Mouse (Mus musculus): Measurements from ENCODE around the gene Mars. TPM values are rescaled to one million over a fixed set of nuclear protein-coding genes. Genes with fewer than 3 reads are reported as not detected.

Mars gene
- polyA plus RNA-seq, 1 experiment: 35.4 TPM

DNA sequence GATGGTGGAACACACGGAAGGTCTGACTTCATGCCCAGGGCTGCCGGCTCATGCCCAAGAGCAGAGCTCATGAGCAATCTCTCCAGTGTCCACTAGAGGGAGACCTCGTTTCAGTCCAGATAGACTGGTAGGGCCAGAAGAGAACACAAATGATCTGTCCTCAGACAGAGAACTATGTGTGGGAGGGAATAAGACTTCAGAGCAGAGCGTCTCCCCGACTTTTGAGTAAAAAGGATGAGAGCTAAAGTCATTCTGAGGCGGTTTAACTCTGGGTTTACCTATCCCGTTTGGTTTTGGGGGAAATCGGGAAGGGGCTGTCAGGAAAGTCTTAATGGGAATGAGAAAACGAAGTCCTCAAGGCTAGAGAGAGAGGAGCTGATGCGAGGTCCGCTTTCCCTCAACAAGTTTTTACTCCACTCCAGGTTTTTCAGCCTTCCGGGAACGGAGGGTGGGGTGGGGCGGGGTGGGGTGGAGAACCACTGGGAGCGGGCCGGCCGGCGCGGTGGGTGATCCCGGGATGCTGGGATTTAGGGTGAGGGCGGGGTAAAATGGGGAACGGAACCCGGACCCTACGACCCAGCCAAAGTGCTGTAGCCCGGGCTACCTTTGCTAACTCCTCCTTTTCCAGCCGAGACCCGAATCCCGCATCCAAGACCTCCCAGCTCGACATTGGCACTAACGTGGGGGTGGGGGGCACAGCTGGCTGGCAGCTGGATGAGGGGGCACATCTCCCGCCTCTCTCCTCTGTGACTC, 27.5 kb upstream of the Mars start:
- WGBS: under 1% methylated on average over 31 of the region's 31 CpGs
- DNase-seq: peak; percentile 72
- H3K4me3 ChIP-seq (replicated peaks; ENCODE audit: extremely low read depth, low read depth, low read length): peak overlapping the region; percentile 59
- no peak for TF ChIP-seq POLR2A (IDR thresholded peaks at IDR 0.05; ENCODE audit: borderline replicate concordance, extremely low read depth, low read depth, low read length)
- peak; percentile 83 for TF ChIP-seq CTCF (IDR thresholded peaks at IDR 0.05; ENCODE audit: insufficient read depth, low read length)
- peaks cover 2% of the 10 kb centered on the region; the same call in 1 of the 2 replicates for H3K4me1 ChIP-seq (ENCODE audit: control insufficient read depth, insufficient read depth, low read length)

DNA sequence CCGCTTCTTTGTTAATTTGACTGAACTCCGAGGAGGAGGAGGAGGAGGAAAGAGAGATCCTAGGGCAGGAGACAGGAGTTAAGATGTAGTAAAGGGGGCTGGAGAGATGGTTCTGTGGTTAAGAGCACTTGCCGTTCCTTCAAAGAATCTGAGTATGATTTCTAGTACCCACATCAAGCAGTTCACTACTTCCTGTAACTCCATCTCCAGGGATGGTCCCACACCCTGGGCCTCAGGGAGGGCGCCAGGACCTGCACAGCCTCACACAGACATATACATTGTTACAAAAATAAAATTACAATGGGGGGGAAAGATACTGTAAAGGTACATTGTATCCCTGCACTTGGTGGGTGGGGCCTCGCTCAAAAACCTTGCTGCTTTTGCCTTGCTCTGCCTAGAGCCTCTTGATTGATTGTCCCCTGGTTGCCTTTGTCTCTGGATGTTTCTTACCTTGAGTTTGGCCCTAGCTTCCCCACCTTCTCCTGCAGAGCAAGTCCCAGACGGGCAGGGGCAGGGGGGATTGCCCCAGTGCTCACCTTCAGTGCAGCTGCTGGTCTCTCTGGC, 26.0 kb upstream of the Mars start:
- no peak overlapping the region for H3K4me3 ChIP-seq (replicated peaks; ENCODE audit: extremely low read depth, low read depth, low read length)
- no peak for DNase-seq
- H3K4me1 ChIP-seq (ENCODE audit: control insufficient read depth, insufficient read depth, low read length): peaks cover 2% of the 10 kb centered on the region; the same call in 1 of the 2 replicates
- TF ChIP-seq POLR2A (IDR thresholded peaks at IDR 0.05; ENCODE audit: borderline replicate concordance, extremely low read depth, low read depth, low read length) (no peak), CTCF (IDR thresholded peaks at IDR 0.05; ENCODE audit: insufficient read depth, low read length) (no peak)
- WGBS: 71% methylated on average over 6 of the region's 6 CpGs

DNA sequence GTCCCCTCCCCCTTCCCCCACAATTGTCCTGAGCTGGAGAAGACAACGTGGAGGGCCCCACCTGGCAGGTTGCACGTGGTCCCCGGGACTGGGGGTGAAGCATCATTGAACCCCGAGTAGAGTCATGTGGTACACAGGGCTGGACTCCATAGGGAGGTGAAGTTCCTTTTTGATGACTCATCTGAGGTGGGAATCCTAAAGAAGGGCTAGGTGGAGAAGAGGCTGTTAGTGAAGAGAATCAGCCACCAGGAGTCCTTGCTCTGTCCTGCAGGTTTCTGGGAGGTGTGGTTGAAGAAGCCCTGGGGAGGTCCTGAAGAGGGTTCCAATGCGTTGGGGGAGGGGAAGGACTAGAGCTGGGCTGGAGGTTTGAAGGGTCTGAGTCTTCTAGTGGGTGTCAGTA, 25.4 kb upstream of the Mars start:
- TF ChIP-seq CTCF (IDR thresholded peaks at IDR 0.05; ENCODE audit: insufficient read depth, low read length) (no peak), POLR2A (IDR thresholded peaks at IDR 0.05; ENCODE audit: borderline replicate concordance, extremely low read depth, low read depth, low read length) (no peak)
- no peaks in the 10 kb centered on the region; the same call in 1 of the 2 replicates for H3K4me1 ChIP-seq (ENCODE audit: control insufficient read depth, insufficient read depth, low read length)
- 47% methylated on average over 5 of the region's 5 CpGs for WGBS
- no peak for DNase-seq
- H3K4me3 ChIP-seq (replicated peaks; ENCODE audit: extremely low read depth, low read depth, low read length): no peak overlapping the region

DNA sequence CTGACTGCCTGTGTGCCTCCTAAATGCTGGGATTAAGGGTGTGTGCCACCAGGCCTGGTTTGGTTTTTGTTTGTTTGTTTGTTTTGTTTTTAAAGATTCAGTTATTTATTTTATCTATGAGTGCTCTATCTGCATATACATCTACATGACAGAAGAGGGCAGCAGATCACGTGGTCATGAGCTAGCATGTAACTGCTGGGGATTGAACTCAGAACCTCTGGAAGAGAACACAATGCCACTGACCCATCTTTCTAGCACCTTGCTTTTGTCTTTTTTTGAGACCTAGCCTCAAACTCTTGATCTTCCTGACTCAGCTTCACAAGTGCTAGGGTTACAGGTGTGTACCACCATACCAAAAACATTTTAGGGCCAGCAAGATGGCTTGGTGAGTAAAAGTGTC, 23.7 kb upstream of the Mars start:
- H3K4me3 ChIP-seq (replicated peaks; ENCODE audit: extremely low read depth, low read depth, low read length): no peak overlapping the region
- no peak for TF ChIP-seq POLR2A (IDR thresholded peaks at IDR 0.05; ENCODE audit: borderline replicate concordance, extremely low read depth, low read depth, low read length)
- no peak for TF ChIP-seq CTCF (IDR thresholded peaks at IDR 0.05; ENCODE audit: insufficient read depth, low read length)
- H3K4me1 ChIP-seq (ENCODE audit: control insufficient read depth, insufficient read depth, low read length): no peaks in the 10 kb centered on the region; the same call in 1 of the 2 replicates
- 65% methylated on average over 1 of the region's 1 CpGs for WGBS
- no peak for DNase-seq

DNA sequence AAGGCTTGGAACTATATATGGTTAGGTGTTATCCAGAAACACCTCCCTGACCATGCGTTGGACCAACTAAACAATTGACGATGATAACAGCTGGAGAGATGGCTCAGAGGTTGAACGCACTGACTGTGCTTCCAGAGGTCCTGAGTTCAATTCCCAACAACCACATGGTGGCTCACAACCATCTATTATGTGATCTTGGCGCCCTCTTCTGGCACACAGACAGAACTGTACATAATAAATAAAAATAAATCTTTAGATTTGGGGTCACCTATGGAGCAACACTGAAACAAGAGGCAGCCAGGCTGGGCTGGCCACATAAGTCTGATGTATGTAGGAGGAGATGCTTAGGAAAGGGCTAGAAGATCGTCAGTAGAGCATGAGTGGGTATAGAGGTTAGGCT, 21.6 kb upstream of the Mars start:
- Histone ChIP-seq H3K4me1 (ENCODE audit: control insufficient read depth, insufficient read depth, low read length) (no peaks in the 10 kb centered on the region), H3K4me3 (replicated peaks; ENCODE audit: extremely low read depth, low read depth, low read length) (no peak overlapping the region)
- TF ChIP-seq POLR2A (IDR thresholded peaks at IDR 0.05; ENCODE audit: borderline replicate concordance, extremely low read depth, low read depth, low read length): no peak
- TF ChIP-seq CTCF (IDR thresholded peaks at IDR 0.05; ENCODE audit: insufficient read depth, low read length): no peak
- no peak for DNase-seq
- WGBS: 73% methylated on average over 5 of the region's 5 CpGs

DNA sequence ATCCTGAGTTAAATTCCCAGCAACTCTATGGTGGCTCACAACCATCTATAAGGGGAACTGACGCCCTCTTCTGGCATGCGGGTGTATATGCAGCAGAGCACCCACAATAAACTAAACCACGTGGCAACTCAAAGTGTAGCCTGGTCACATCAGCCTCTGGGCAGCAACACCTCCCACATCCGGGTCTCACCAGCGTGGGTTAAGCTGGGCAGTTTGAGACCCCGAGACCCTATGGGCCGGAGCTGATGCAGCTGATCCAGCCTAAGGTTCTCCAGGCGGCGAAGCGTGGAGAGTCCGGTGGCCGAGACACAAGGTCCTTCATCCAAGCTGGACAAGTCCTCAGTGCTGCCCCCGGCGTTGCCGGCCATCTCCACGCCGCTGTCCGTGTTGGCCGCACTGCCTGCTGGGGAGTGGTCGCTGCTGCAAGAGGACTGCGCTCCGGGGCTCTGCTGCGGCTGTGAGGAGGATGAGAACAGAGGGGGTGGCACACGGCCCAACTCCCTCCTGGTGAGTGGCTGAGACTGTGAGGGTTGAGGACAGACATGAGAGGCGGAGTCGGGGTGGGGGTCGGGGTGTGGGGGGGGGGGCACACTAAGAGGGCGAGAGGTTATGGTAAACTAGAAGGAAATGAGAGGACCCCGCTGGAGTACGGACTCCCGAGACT, 20.8 kb upstream of the Mars start:
- no peaks in the 10 kb centered on the region for H3K4me1 ChIP-seq (ENCODE audit: control insufficient read depth, insufficient read depth, low read length)
- WGBS: 54% methylated on average over 31 of the region's 31 CpGs
- TF ChIP-seq POLR2A (IDR thresholded peaks at IDR 0.05; ENCODE audit: borderline replicate concordance, extremely low read depth, low read depth, low read length) (no peak), CTCF (IDR thresholded peaks at IDR 0.05; ENCODE audit: insufficient read depth, low read length) (no peak)
- DNase-seq: no peak
- H3K4me3 ChIP-seq (replicated peaks; ENCODE audit: extremely low read depth, low read depth, low read length): no peak overlapping the region

DNA sequence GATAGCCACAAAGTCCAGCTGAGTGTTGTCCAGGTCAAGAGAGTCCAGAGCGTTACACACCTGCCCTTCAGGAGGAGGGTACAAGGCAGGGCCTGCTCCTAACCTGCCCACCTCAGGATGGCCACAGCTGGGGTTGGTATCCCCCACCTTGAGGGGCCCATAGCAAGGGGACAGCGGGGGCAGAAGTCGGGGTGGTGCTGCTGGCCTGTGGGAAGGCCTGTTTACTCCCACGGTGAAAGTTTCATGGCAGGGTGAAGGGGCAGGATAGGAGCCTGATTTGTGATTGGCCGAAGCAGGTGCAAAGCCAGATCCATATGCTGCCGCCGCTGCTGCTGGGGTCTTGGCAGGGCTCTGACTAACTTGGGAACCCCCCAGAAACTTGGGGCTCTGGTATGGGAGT, 18.6 kb upstream of the Mars start:
- Histone ChIP-seq H3K4me1 (ENCODE audit: control insufficient read depth, insufficient read depth, low read length) (peaks cover 6% of the 10 kb centered on the region), H3K4me3 (replicated peaks; ENCODE audit: extremely low read depth, low read depth, low read length) (no peak overlapping the region)
- no peak for DNase-seq
- 82% methylated on average over 7 of the region's 7 CpGs for WGBS
- TF ChIP-seq CTCF (IDR thresholded peaks at IDR 0.05; ENCODE audit: insufficient read depth, low read length): no peak
- no peak for TF ChIP-seq POLR2A (IDR thresholded peaks at IDR 0.05; ENCODE audit: borderline replicate concordance, extremely low read depth, low read depth, low read length)

DNA sequence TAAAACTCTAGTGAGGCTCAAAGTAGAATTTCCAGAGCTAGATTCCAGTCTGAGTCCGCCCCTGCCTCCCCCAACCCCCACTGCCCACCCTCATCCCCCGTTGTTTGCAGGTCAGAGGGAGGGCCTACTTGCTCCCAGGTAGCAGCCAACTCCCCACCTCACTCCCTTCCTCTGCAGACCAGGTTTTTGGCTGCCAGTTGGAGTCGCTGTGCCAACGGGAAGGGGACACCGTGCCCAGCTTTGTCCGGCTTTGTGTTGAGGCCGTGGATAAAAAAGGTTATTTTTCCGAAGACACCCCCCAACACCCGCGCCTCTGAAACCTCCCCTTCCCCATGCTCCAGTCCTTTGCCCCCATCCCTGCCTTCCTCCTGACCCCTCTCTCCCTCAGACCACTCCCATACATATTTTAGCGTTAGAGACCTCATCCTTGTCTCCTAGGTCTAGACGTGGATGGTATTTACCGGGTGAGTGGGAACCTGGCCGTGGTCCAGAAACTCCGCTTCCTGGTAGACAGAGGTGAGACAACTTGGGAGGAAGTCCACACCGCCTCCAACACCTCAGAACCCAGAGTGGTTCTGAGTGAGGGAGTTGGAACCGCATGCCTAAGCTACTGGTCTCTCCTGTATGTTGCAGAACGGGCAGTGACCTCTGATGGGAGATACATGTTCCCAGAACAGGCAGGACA, 16.0 kb upstream of the Mars start:
- H3K4me3 ChIP-seq (replicated peaks; ENCODE audit: extremely low read depth, low read depth, low read length): no peak overlapping the region
- no peak for DNase-seq
- no peak for TF ChIP-seq CTCF (IDR thresholded peaks at IDR 0.05; ENCODE audit: insufficient read depth, low read length)
- TF ChIP-seq POLR2A (IDR thresholded peaks at IDR 0.05; ENCODE audit: borderline replicate concordance, extremely low read depth, low read depth, low read length): no peak
- peaks cover 6% of the 10 kb centered on the region for H3K4me1 ChIP-seq (ENCODE audit: control insufficient read depth, insufficient read depth, low read length)
- 42% methylated on average over 18 of the region's 18 CpGs for WGBS

DNA sequence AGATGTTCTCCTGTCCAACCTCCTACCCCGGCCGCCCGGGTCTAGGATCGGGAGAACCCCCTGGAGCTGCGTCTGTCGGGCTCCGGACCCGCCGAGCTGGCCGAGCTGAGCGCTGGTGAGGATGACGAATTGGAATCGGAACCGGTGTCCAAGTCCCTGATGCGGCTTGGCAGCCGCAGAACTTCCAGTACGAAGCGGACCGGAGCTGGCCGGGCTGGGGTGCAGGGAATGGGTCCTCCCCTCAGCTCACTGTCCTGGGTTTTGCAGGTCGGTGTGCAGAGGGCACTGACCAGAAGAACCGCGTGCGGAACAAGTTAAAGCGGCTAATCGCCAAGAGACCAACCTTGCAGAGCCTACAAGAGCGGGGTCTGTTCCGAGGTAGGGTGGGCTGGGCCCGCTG, 15.2 kb upstream of the Mars start:
- TF ChIP-seq CTCF (IDR thresholded peaks at IDR 0.05; ENCODE audit: insufficient read depth, low read length) (no peak), POLR2A (IDR thresholded peaks at IDR 0.05; ENCODE audit: borderline replicate concordance, extremely low read depth, low read depth, low read length) (no peak)
- Histone ChIP-seq H3K4me1 (ENCODE audit: control insufficient read depth, insufficient read depth, low read length) (peaks cover 6% of the 10 kb centered on the region), H3K4me3 (replicated peaks; ENCODE audit: extremely low read depth, low read depth, low read length) (no peak overlapping the region)
- 30% methylated on average over 29 of the region's 29 CpGs for WGBS
- no peak for DNase-seq
